Mouse (Mus musculus) right cerebral cortex, adult 2 months (tissue): ENCODE measurements around the gene Tcf20.

ENCODE experiments used
- DNase-seq, 2 experiments: peaks; one replicate each; pipeline ENCODE4 v3.0.0; 2021 to 2022; ENCODE audit warnings: low spot score in 2 of 2

Gene Tcf20

GRCm38 (mm10) chr15:82959151-82959550, 28.5 kb downstream of the Tcf20 start:
- DNase-seq, result no peak

- DNase-seq, result peak; percentile 70 to 72
These were observed 29.4 kb downstream of the Tcf20 start for GRCm38 (mm10) chr15:82958253-82958701.

GRCm38 (mm10) chr15:82956721-82957120, 31.0 kb downstream of the Tcf20 start:
- no peak for DNase-seq

- DNase-seq, result no peak
These were observed 31.4 kb downstream of the Tcf20 start for GRCm38 (mm10) chr15:82956310-82956709.

- DNase-seq, result no peak
These were observed 32.4 kb downstream of the Tcf20 start for GRCm38 (mm10) chr15:82955286-82955685.

GRCm38 (mm10) chr15:82954034-82954433, 33.6 kb downstream of the Tcf20 start:
- DNase-seq, result no peak

- no peak for DNase-seq
These were observed 34.6 kb downstream of the Tcf20 start for GRCm38 (mm10) chr15:82953096-82953495.

- no peak for DNase-seq
These were observed 35.4 kb downstream of the Tcf20 start for GRCm38 (mm10) chr15:82952292-82952705.

GRCm38 (mm10) chr15:82950246-82950645, 37.4 kb downstream of the Tcf20 start:
- DNase-seq, result no peak

- no peak for DNase-seq
These were observed 40.2 kb downstream of the Tcf20 start for GRCm38 (mm10) chr15:82947431-82947830.

GRCm38 (mm10) chr15:82944479-82945195, 43.0 kb downstream of the Tcf20 start:
- DNase-seq, result no peak

GRCm38 (mm10) chr15:82941733-82942132, 45.9 kb downstream of the Tcf20 start:
- DNase-seq, result peak; percentile 83 to 86

GRCm38 (mm10) chr15:82940494-82941214, 47.0 kb downstream of the Tcf20 start:
- peak; percentile 64 to 73 for DNase-seq

- peak in 1 of 2 experiments; percentile 54 for DNase-seq
These were observed 49.5 kb downstream of the Tcf20 start for GRCm38 (mm10) chr15:82938155-82938569.

- no peak for DNase-seq
These were observed 50.2 kb downstream of the Tcf20 start for GRCm38 (mm10) chr15:82937428-82937992.

- peak in 1 of 2 experiments; percentile 27 for DNase-seq
These were observed 52.7 kb downstream of the Tcf20 start for GRCm38 (mm10) chr15:82934971-82935370.

- no peak for DNase-seq
These were observed 54.6 kb downstream of the Tcf20 start for GRCm38 (mm10) chr15:82932936-82933650.

GRCm38 (mm10) chr15:82931436-82931835, 56.2 kb downstream of the Tcf20 start:
- no peak for DNase-seq

GRCm38 (mm10) chr15:82929595-82929994, 58.1 kb downstream of the Tcf20 start:
- DNase-seq, result no peak

GRCm38 (mm10) chr15:82928844-82929243, 58.8 kb downstream of the Tcf20 start:
- DNase-seq, result no peak

- DNase-seq, result no peak
These were observed 59.6 kb downstream of the Tcf20 start for GRCm38 (mm10) chr15:82928023-82928422.

GRCm38 (mm10) chr15:82927057-82927456, 60.6 kb downstream of the Tcf20 start:
- DNase-seq, result no peak
